Mouse (Mus musculus): ENCODE results near the gene Med4.

DNA sequence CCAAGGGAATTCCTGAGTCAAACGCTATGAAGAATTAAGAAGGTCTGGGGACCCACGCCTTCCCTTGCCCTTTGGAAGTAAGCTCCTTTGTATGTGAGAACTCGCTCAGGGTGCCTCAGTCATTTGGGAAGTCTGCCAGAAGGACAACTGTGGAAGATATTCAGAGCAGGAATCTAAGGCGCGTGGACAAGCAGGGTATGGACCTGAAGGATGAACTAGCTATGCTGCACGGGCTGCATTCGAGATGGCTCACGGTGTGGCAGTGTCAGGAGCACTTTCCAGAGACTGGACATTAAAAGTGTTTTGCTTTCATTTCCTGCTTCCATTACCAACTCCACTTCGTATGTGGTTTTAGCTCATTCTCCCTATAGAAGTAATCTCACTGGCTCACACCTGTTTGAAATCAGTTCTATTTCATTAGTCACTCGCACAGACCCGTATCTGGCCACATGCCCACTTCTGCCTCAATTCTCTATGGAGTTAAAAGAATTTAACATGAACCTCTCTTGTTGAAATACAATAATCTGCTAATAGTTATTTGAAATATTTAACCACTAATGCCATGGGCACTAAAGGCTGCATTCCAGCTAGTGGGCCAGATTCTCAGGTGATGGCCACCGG, 49.2 kb upstream of the Med4 start:
- no peak for TF ChIP-seq CTCF (IDR thresholded peaks at IDR 0.05; ENCODE audit: insufficient read depth, low read depth, low read length)
- no peak for TF ChIP-seq POLR2A (IDR thresholded peaks at IDR 0.05; ENCODE audit: insufficient read depth, low read depth, low read length)
